In genomic region chr9:26990181-26990580, GRCm38 (mm10) we compare ENCODE assay signal across 22 mouse cellular contexts. TPM values are rescaled to one million over a fixed set of nuclear protein-coding genes. Genes with fewer than 3 reads are reported as not detected.
A peak's percentile ranks its signal among the peaks of the same experiment; 100 is the strongest.
DNase-seq lines count a peak whose midpoint lies in the region; ATAC-seq lines count a peak whose summit lies in the region.
"Had no signal": no experiment of that assay in that cellular context is flagged by ENCODE, and none has a peak within 500 bp of the region (broad histone marks: within the 10 kb centered on the region; RNA-seq: fewer than 3 reads in every experiment).

No protein-coding gene starts in this region.

- intact Hi-C loops in heart, postnatal 10 days (cut with DNase I) = no loop called here

- H3K9ac ChIP-seq in heart, embryonic 12.5 days = no peak overlapping the region

- H3K36me3 ChIP-seq in heart, embryonic 10.5 days = peaks cover 60% of the 10 kb centered on the region
- H3K36me3 ChIP-seq in heart, embryonic 12.5 days = peaks cover 51% of the 10 kb centered on the region
- peaks cover 74% of the 10 kb centered on the region for H3K36me3 ChIP-seq in embryonic facial prominence, embryonic 10.5 days (replicated peaks)

- no peaks in the 10 kb centered on the region for H3K27me3 ChIP-seq in heart, embryonic 10.5 days (ENCODE audit: insufficient read depth, poor library complexity, severe bottlenecking)
- no peaks in the 10 kb centered on the region for H3K27me3 ChIP-seq in heart, embryonic 12.5 days (replicated peaks)
- no peaks in the 10 kb centered on the region for H3K27me3 ChIP-seq in embryonic facial prominence, embryonic 10.5 days (replicated peaks; ENCODE audit: low read depth, poor library complexity, severe bottlenecking)
- H3K27me3 ChIP-seq: CH12.LX, Patski had no signal

- H3K9me3 ChIP-seq in heart, embryonic 10.5 days = no peaks in the 10 kb centered on the region
- H3K9me3 ChIP-seq in heart, embryonic 12.5 days (replicated peaks) = no peaks in the 10 kb centered on the region
- H3K9me3 ChIP-seq in embryonic facial prominence, embryonic 10.5 days = no peaks in the 10 kb centered on the region
- H3K9me3 ChIP-seq: G1E had no signal

- ATAC-seq in heart, embryonic 12.5 days (ENCODE audit: insufficient number of reproducible peaks, low FRiP score) = no peak
- ATAC-seq: activated CD4-positive, CD25-positive, alpha-beta regulatory T cell, adult 4 months; CD4-positive, CD25-positive, alpha-beta regulatory T cell, adult 4 months; Patski had no signal

- no peaks in the 10 kb centered on the region for H3K4me1 ChIP-seq in heart, embryonic 10.5 days
- H3K4me1 ChIP-seq in heart, embryonic 12.5 days (replicated peaks) = no peaks in the 10 kb centered on the region
- no peaks in the 10 kb centered on the region for H3K4me1 ChIP-seq in embryonic facial prominence, embryonic 10.5 days

- H3K4me2 ChIP-seq in heart, embryonic 12.5 days = no peak overlapping the region

- peak; percentile 3 for DNase-seq in cerebellum, adult 9-10 months
- no peak for DNase-seq in cerebellum, adult 18-20 months
- peak; percentile 83 for DNase-seq in heart, adult 11 months
- DNase-seq in heart, postnatal 10 days = no peak
- DNase-seq in heart, embryonic 10.5 days (ENCODE audit: low spot score) = peak; percentile 56
- DNase-seq in embryonic facial prominence, embryonic 10.5 days (ENCODE audit: low spot score) = peak; percentile 2
- no peak for DNase-seq in thymus, postnatal 4 days
- DNase-seq: adrenal gland, adult 2 months; adrenal gland, adult 8-10 months; adrenal gland, postnatal 10 days; adrenal gland, postnatal 14 days; adrenal gland, postnatal 25 days; adrenal gland, postnatal 36 days; B cell, adult 2 months; cerebellum, adult 11 months; cerebellum, adult 11-12 months had no signal

- H3K4me3 ChIP-seq in heart, embryonic 10.5 days = no peak overlapping the region
- H3K4me3 ChIP-seq in heart, embryonic 12.5 days = no peak overlapping the region
- no peak overlapping the region for H3K4me3 ChIP-seq in embryonic facial prominence, embryonic 10.5 days

- WGBS in heart, embryonic 10.5 days = 88% methylated on average over 4 of the region's 4 CpGs
- WGBS in heart, embryonic 12.5 days = 85% methylated on average over 4 of the region's 4 CpGs
- 96% methylated on average over 4 of the region's 4 CpGs for WGBS in embryonic facial prominence, embryonic 10.5 days

- H3K27ac ChIP-seq in heart, embryonic 10.5 days = no peak overlapping the region
- H3K27ac ChIP-seq in heart, embryonic 12.5 days (ENCODE audit: poor library complexity, severe bottlenecking) = no peak overlapping the region
- H3K27ac ChIP-seq in embryonic facial prominence, embryonic 10.5 days (replicated peaks) = no peak overlapping the region

RNA-seq across cellular contexts. Expression of gene Acad8, which starts 9.2 kb away (rescaled TPM):
- total RNA-seq in heart, postnatal 10 days (2021) = 10 to 100 TPM; 52.3 to 54.0 TPM
- 40.5 and 42.2 TPM in 2 replicates for polyA plus RNA-seq in heart, embryonic 10.5 days (2016; fragmentation: Nextera tagmentation; extraction: Ambion mirVana)
- polyA plus RNA-seq in heart, embryonic 12.5 days (2016; fragmentation: Nextera tagmentation; extraction: Ambion mirVana) = 39.7 and 40.1 TPM in 2 replicates
- polyA plus RNA-seq in embryonic facial prominence, embryonic 10.5 days (2016; fragmentation: Nextera tagmentation; extraction: Ambion mirVana) = 45.8 and 53.3 TPM in 2 replicates

RNA-seq across cellular contexts. Expression of gene Thyn1, which starts 9.3 kb away (rescaled TPM):
- 10 to 100 TPM; 29.0 to 32.7 TPM for total RNA-seq in heart, postnatal 10 days (2021)
- polyA plus RNA-seq in heart, embryonic 10.5 days (2016; fragmentation: Nextera tagmentation; extraction: Ambion mirVana) = 125 and 145 TPM in 2 replicates
- polyA plus RNA-seq in heart, embryonic 12.5 days (2016; fragmentation: Nextera tagmentation; extraction: Ambion mirVana) = 105 and 106 TPM in 2 replicates
- polyA plus RNA-seq in embryonic facial prominence, embryonic 10.5 days (2016; fragmentation: Nextera tagmentation; extraction: Ambion mirVana) = 173 and 176 TPM in 2 replicates

RNA-seq across cellular contexts. Expression of gene Vps26b, which starts 39.7 kb away (rescaled TPM):
- 10 to 100 TPM; 30.9 to 35.6 TPM for total RNA-seq in heart, postnatal 10 days (2021)
- polyA plus RNA-seq in heart, embryonic 10.5 days (2016; fragmentation: Nextera tagmentation; extraction: Ambion mirVana) = 23.3 and 30.8 TPM in 2 replicates
- 26.7 and 29.6 TPM in 2 replicates for polyA plus RNA-seq in heart, embryonic 12.5 days (2016; fragmentation: Nextera tagmentation; extraction: Ambion mirVana)
- polyA plus RNA-seq in embryonic facial prominence, embryonic 10.5 days (2016; fragmentation: Nextera tagmentation; extraction: Ambion mirVana) = 36.2 and 37.4 TPM in 2 replicates

RNA-seq across cellular contexts. Expression of gene Ncapd3, which starts 39.8 kb away (rescaled TPM):
- 10 to 100 TPM; 17.6 to 18.6 TPM for total RNA-seq in heart, postnatal 10 days (2021)
- polyA plus RNA-seq in heart, embryonic 10.5 days (2016; fragmentation: Nextera tagmentation; extraction: Ambion mirVana) = 28.3 and 29.4 TPM in 2 replicates
- polyA plus RNA-seq in heart, embryonic 12.5 days (2016; fragmentation: Nextera tagmentation; extraction: Ambion mirVana) = 23.2 and 26.1 TPM in 2 replicates
- 38.1 and 42.2 TPM in 2 replicates for polyA plus RNA-seq in embryonic facial prominence, embryonic 10.5 days (2016; fragmentation: Nextera tagmentation; extraction: Ambion mirVana)

Comparison
In these comparisons a context has a peak if more than half of its experiments do, and no peak if none do; other contexts are left out.
1. DNase-seq: peak in cerebellum, adult 9-10 months (single experiment), heart, adult 11 months (single experiment), heart, embryonic 10.5 days (single experiment) and embryonic facial prominence, embryonic 10.5 days (single experiment); none in cerebellum, adult 18-20 months (0 of 2), heart, postnatal 10 days (0 of 2) and thymus, postnatal 4 days (single experiment).